Mouse (Mus musculus) central nervous system, embryonic 11.5 days (tissue): Measurements from ENCODE around the gene Psg21. TPM values are rescaled to one million over a fixed set of nuclear protein-coding genes. Genes with fewer than 3 reads are reported as not detected.

Experiments used
- polyA plus RNA-seq: library from polyadenylated mRNA; depleted of rRNA; stranded (reverse); fragments of >200 nt; gene quantifications from 2 replicates; pipeline ENCODE4 v1.2.3, GENCODE M21; 2012; rRNA removed

Psg21 gene
- polyA plus RNA-seq: 0.37 TPM in 1 of 2 replicates, not detected in the other

DNA sequence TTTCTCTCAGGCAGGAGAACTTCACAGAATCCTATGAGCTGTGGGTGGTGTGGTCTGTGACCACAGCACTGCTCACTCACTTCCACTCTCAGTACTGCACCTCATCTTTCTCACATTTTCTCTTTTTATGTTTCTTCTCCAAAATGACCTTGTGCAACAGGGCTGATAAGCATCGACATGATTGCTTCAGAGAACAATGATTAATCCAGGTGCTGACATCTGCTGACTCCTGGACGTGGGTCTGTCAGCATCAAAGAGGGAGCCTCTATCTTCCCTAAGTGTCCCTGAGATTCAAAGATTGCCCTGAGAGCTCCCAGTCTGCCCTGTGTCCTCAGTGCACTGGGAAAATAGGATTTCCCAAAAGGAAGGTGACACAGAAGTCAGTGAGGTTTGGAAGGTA lies at the start of gene Psg21:
TSS of gene Psg21 (minus strand) at position 101 of the 400 bp plus-strand sequence.

DNA sequence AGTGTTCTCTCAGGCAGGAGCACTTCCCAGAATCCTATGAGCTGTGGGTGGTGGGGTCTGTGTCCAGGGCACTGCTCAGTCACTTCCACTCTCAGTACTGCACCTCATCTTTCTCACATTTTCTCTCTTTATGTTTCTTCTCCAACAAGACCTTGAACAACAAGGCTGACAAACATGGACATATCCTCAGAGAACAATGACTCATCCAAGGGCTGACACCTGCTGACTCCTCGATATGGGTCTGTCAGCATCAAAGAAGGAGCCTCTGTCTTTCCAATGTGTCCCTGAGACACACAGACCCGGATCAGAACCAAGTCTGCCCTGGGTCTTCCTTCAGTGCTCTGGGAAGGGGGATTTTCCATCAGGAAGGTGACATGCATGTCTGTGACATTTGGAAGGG lies 29.6 kb upstream of the Psg21 start, which contains the start of gene Psg20:
TSS of gene Psg20 (minus strand) at position 101 of the 400 bp plus-strand sequence.

DNA sequence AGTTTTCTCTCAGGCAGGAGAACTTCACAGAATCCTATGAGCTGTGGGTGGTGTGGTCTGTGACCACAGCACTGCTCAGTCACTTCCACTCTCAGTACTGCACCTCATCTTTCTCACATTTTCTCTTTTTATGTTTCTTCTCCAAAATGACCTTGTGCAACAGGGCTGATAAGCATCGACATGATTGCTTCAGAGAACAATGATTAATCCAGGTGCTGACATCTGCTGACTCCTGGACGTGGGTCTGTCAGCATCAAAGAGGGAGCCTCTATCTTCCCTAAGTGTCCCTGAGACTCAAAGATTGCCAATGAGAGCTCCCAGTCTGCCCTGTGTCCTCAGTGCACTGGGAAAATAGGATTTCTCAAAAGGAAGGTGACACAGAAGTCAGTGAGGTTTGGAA lies 40.1 kb downstream of the Psg21 start, which contains the start of gene Psg23:
TSS of gene Psg23 (minus strand) at position 101 of the 400 bp plus-strand sequence.

Other genes starting within 250 kb of the Psg21 start
- gene Psg28, start 224.7 kb downstream of the Psg21 start, polyA plus RNA-seq: 0.17 TPM in 1 of 2 replicates, not detected in the other
- not detected in 2 replicates for gene Psg26, start 172.5 kb downstream of the Psg21 start, polyA plus RNA-seq
- gene Psg25, start 124.5 kb downstream of the Psg21 start, polyA plus RNA-seq: 0.02 TPM in 1 of 2 replicates, not detected in the other
- gene Psg27, start 89.4 kb downstream of the Psg21 start, polyA plus RNA-seq: 0.17 TPM in 1 of 2 replicates, not detected in the other
- gene Psg23, start 40.2 kb downstream of the Psg21 start, polyA plus RNA-seq: 0.04 and 0.35 TPM in 2 replicates
- not detected in 2 replicates for gene Psg20, start 29.5 kb upstream of the Psg21 start, polyA plus RNA-seq
- not detected in 2 replicates for gene Psg22, start 61.4 kb upstream of the Psg21 start, polyA plus RNA-seq
- 0.05 and 0.19 TPM in 2 replicates for gene Psg19, start 141.8 kb upstream of the Psg21 start, polyA plus RNA-seq
- 0.10 and 0.40 TPM in 2 replicates for gene Psg17, start 164.9 kb upstream of the Psg21 start, polyA plus RNA-seq
- gene Mill2, start 183.2 kb upstream of the Psg21 start, polyA plus RNA-seq: 0.51 and 0.59 TPM in 2 replicates
- 0.67 and 1.1 TPM in 2 replicates for gene Pglyrp1, start 214.6 kb upstream of the Psg21 start, polyA plus RNA-seq